18 mouse cellular contexts compared by ENCODE assay signal in the genomic region with DNA sequence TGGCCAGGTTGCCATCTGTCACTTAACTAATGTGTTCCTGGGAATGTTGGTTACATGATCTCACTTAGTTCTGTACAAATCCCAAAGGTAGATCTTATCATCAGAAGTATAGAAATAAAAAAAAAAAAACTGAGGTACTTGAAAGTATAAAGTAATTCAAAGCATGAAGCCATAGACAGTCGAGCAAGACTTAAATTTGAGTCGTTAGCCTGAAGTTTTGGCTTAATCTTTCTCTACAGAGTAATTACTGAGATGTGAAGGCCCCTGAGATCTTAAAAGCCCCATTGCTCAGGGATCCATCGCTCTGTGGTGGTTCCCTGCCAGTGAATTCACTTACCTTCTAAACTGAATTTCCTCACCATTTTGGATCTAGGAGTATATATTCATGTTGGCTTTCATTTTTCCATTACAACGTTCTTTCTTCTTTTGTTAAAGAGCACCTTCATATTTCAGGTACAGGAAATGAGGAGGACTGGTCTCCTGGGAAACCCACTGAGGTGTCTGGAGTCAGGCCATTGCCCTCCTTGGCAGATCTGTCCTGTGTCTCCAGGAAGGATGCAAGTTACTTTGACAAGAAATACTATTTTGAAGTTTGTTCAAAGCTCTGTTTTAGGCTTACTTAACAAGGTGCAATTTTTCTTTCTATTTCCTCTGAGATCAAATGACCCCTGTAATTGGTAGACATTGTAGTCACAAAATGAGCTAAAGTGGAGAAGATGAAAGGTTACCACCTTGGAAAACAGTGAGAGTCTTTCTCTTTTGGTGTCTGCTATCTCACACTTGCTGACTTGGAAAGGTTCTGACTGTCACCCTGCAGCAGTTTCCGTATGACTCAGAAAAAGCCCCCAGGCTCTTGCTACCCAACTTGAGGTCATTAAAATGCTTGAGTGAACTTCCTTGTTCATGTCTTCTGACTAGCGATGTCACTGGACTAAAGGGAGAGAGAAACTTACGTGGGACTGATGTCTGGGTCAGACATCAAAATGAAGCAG.
DNase-seq lines count a peak whose midpoint lies in the region.
"Had no signal": no experiment of that assay in that cellular context is flagged by ENCODE, and none has a peak within 500 bp of the region (broad histone marks: within the 10 kb centered on the region; RNA-seq: fewer than 3 reads in every experiment).

No protein-coding gene starts in this region.

- no peaks in the 10 kb centered on the region for H3K27me3 ChIP-seq in forebrain, embryonic 10.5 days (ENCODE audit: poor library complexity, severe bottlenecking)
- H3K27me3 ChIP-seq: embryonic facial prominence, embryonic 12.5 days; heart, embryonic 12.5 days; hindbrain, embryonic 15.5 days had no signal

- H3K36me3 ChIP-seq in forebrain, embryonic 10.5 days (replicated peaks): no peaks in the 10 kb centered on the region
- H3K36me3 ChIP-seq: embryonic facial prominence, embryonic 12.5 days; heart, embryonic 12.5 days; hindbrain, embryonic 15.5 days had no signal

- H3K4me1 ChIP-seq in forebrain, embryonic 10.5 days: no peaks in the 10 kb centered on the region
- H3K4me1 ChIP-seq: embryonic facial prominence, embryonic 12.5 days; heart, embryonic 12.5 days; hindbrain, embryonic 15.5 days had no signal

- no peak overlapping the region for H3K27ac ChIP-seq in forebrain, embryonic 10.5 days
- H3K27ac ChIP-seq: embryonic facial prominence, embryonic 12.5 days; gastrocnemius, adult 2 months; hindbrain, embryonic 15.5 days had no signal

- 78% methylated on average over 7 of the region's 7 CpGs for WGBS in forebrain, embryonic 10.5 days

- H3K9me3 ChIP-seq in forebrain, embryonic 10.5 days: no peaks in the 10 kb centered on the region
- H3K9me3 ChIP-seq: embryonic facial prominence, embryonic 12.5 days; heart, embryonic 12.5 days; hindbrain, embryonic 15.5 days had no signal

- H3K4me3 ChIP-seq in forebrain, embryonic 10.5 days: no peak overlapping the region
- H3K4me3 ChIP-seq: embryonic facial prominence, embryonic 12.5 days; gastrocnemius, adult 2 months; heart, embryonic 12.5 days; hindbrain, embryonic 15.5 days had no signal

- DNase-seq in retina, postnatal 1 day: peak; percentile 20
- no peak for DNase-seq in retina, embryonic 14.5 days (ENCODE audit: low spot score)
- peak; percentile 59 for DNase-seq in CD4-positive, CD25-positive, alpha-beta regulatory T cell, adult 2 months (ENCODE audit: low read depth, low spot score)
- DNase-seq in T-cell, adult 2 months (ENCODE audit: low spot score): peak; percentile 1
- peak; percentile 6 for DNase-seq in naive thymus-derived CD4-positive, alpha-beta T cell, adult 2 months (ENCODE audit: low read depth)
- DNase-seq in forebrain, embryonic 10.5 days (ENCODE audit: extremely low spot score, low spot score): no peak
- DNase-seq in urinary bladder, postnatal 36 days (ENCODE audit: low spot score in 2 of 2): no peak
- DNase-seq in cerebellum, adult 11-12 months: no peak
- DNase-seq: adrenal gland, postnatal 10 days; cerebellum, adult 11 months; cerebellum, adult 9-10 months; cerebellum, postnatal 25 days; gastrocnemius, adult 2 months; gastrocnemius, postnatal 25 days; heart, postnatal 36 days had no signal

Comparison
In these comparisons a context has a peak if more than half of its experiments do, and no peak if none do; other contexts are left out.
1. DNase-seq: peak in retina, postnatal 1 day (single experiment), CD4-positive, CD25-positive, alpha-beta regulatory T cell, adult 2 months (single experiment), T-cell, adult 2 months (single experiment) and naive thymus-derived CD4-positive, alpha-beta T cell, adult 2 months (single experiment); none in retina, embryonic 14.5 days (single experiment), forebrain, embryonic 10.5 days (single experiment), urinary bladder, postnatal 36 days (0 of 2) and cerebellum, adult 11-12 months (single experiment).